Mouse (Mus musculus) liver, adult (tissue): Measurements from ENCODE around the gene Hoxc6.

Experiments
- GATA4 ChIP-seq: IDR thresholded peaks from 2 replicates; pipeline ENCODE4 v1.6.1; 2014; ENCODE audit warnings: mild to moderate bottlenecking, low read length; ENCODE audit not compliant: insufficient replicate concordance

Hoxc6 gene

GRCm38 (mm10) chr15:102978615-102979515, 19.2 kb upstream of the Hoxc6 start:
- no peak for TF ChIP-seq GATA4

GRCm38 (mm10) chr15:102979936-102980335, 18.1 kb upstream of the Hoxc6 start:
- TF ChIP-seq GATA4, result no peak

- no peak for TF ChIP-seq GATA4
Observed at GRCm38 (mm10) chr15:102980352-102980751, 17.7 kb upstream of the Hoxc6 start.

DNA sequence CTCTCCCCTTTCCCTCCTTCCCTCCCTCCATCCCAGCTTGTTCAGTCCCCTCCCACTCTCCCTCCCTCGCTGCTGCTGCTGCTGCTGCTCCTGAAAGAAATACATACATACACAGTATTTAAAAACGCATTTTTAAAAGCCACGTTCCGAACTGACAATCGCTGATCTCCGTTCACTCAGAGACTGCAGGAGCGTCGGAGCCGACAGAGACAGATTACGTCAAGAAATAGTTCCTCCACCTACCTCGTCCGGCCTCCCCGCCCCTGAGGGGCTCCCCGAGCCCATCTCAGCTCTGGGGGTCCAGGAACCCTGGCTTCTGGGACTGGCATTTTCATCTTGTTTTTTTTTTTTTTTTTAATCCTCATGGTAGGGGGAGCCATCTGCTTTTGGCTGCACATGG, 17.1 kb upstream of the Hoxc6 start:
- TF ChIP-seq GATA4, result no peak

- TF ChIP-seq GATA4, result no peak
Observed at GRCm38 (mm10) chr15:102981379-102982288, 16.4 kb upstream of the Hoxc6 start.

GRCm38 (mm10) chr15:102983716-102984115, 14.3 kb upstream of the Hoxc6 start:
- no peak for TF ChIP-seq GATA4

- TF ChIP-seq GATA4, result no peak
Observed at GRCm38 (mm10) chr15:102984521-102984920, 13.5 kb upstream of the Hoxc6 start.

DNA sequence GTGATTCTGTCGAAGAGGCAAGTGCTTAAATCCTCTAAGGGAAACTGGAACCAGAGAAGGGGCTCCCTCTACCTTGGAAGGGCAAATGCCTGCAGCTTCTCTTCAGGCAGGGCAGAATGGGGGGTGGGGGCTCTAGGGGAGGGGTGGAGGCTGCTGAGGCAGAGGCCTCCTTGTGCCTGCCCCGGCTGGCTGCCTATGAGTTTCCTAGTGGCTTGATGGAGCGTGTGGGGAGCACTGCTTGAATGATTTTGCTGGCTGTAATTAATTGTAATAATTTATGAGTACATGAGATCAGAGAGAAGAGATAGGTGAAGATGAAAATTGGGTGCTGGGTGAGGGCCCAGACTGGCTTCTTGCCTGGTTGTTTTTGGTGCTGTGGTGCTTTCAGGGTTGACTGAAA, 13.1 kb upstream of the Hoxc6 start:
- no peak for TF ChIP-seq GATA4

DNA sequence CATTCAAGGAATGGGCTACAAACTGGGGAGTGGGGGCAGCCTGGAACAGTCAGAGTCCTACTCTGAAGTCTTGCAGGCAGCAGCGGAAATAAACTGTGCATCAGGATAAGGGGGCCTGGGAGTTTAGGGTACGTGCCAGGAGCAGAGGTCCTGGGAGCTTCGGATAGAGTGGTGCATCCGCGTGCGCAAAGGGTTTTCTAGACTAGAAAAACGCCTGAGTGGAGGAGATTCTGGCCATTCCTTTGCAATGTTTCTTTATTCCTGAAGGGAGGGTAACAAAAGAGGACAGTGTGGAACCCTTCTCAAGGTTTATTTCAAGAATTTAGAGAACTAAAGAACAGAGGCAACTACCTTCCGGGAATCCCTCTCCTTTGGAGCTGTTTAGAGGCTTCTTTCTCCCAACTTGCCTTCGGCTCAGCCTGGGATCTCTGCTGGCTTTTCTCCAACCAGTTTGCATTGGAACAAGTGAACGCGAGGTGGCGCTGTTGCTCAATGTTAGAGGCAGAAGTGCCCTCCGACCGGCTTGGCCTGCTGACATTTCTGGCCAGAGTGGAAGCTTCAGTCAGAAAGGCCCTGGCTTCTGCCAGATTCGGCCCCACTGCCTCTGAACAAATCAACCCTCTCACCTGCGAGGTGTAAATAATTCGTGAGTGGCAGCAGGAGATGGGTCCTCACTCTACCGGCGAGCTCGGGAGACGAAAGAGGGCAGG, 10.8 kb upstream of the Hoxc6 start:
- TF ChIP-seq GATA4, result no peak

GRCm38 (mm10) chr15:102988078-102988477, 10.0 kb upstream of the Hoxc6 start:
- no peak for TF ChIP-seq GATA4

GRCm38 (mm10) chr15:102990461-102991397, 7.3 kb upstream of the Hoxc6 start, which contains the start of gene Hoxc8:
TSS of gene Hoxc8 (plus strand) at chr15:102990607.
- no peak for TF ChIP-seq GATA4

DNA sequence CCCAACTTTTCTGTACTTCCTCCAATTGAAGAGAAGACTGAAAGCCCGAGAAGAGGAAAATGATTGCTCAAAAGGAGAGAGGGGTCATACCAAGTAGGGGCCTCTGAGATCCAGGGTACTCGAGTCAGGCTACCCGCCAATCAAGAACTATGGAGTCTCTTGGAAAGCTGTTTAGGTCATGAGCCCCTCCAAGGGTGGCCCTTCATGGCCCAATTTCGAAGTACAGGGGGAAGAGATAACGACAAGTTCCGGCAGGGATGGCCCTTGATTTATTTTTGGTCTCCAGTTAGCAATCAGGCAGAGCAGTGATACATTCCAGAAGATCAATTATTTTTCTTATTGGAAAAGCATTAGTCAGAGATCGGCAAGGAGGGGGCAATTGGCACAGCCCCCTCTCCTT, 6.3 kb upstream of the Hoxc6 start:
- TF ChIP-seq GATA4, result no peak

GRCm38 (mm10) chr15:102992206-102992605, 5.9 kb upstream of the Hoxc6 start:
- TF ChIP-seq GATA4, result no peak

GRCm38 (mm10) chr15:102992863-102993262, 5.2 kb upstream of the Hoxc6 start:
- no peak for TF ChIP-seq GATA4
